Mouse (Mus musculus) limb, embryonic 11.5 days (tissue): ENCODE measurements around the gene Sdk2. TPM values are rescaled to one million over a fixed set of nuclear protein-coding genes. Genes with fewer than 3 reads are reported as not detected.

Experiments used
- ATAC-seq: fragments of 200-750 bp; cut with Nextera tagmentation; 2 replicates; pipeline ENCODE4 v1.8.0; 2017; ENCODE audit warnings: low read depth; ENCODE audit not compliant: insufficient number of reproducible peaks, low FRiP score, low TSS enrichment
- DNase-seq: peaks from one replicate; pipeline ENCODE4 v3.0.0-alpha.2; 2015; ENCODE audit warnings: low spot score
- H3K27ac ChIP-seq: fragments of 300-500 bp; sonication (generic); replicated peaks from 2 replicates; pipeline ENCODE4 v1.5.1; 2014; ENCODE audit warnings: low read depth, mild to moderate bottlenecking, low read length
- H3K27me3 ChIP-seq: fragments of 300-500 bp; sonication (generic); 2 replicates; pipeline ENCODE4 v1.6.1; 2014; ENCODE audit warnings: mild to moderate bottlenecking, low read length, mixed read lengths; ENCODE audit not compliant: control insufficient read depth, insufficient read depth
- H3K36me3 ChIP-seq: fragments of 300-500 bp; sonication (generic); 2 replicates; pipeline ENCODE4 v1.6.1; 2014; ENCODE audit warnings: mild to moderate bottlenecking, low read length, moderate library complexity, mixed read lengths; ENCODE audit not compliant: control insufficient read depth, insufficient read depth
- H3K4me1 ChIP-seq: fragments of 300-500 bp; sonication (generic); 2 replicates; pipeline ENCODE4 v1.6.1; 2014; ENCODE audit warnings: low read length, mixed read lengths; ENCODE audit not compliant: control insufficient read depth, insufficient read depth
- H3K4me2 ChIP-seq: fragments of 300-500 bp; sonication (generic); 2 replicates; pipeline ENCODE4 v1.6.1; 2014; ENCODE audit warnings: low read depth, mild to moderate bottlenecking, moderate library complexity; ENCODE audit not compliant: severe bottlenecking
- H3K4me3 ChIP-seq: fragments of 300-500 bp; sonication (generic); 2 replicates; pipeline ENCODE4 v1.5.1; 2014; ENCODE audit warnings: low read depth, low read length
- H3K9ac ChIP-seq: fragments of 300-500 bp; sonication (generic); 2 replicates; pipeline ENCODE4 v1.6.1; 2014; ENCODE audit warnings: mild to moderate bottlenecking, low read length
- H3K9me3 ChIP-seq: fragments of 300-500 bp; sonication (generic); 2 replicates; pipeline ENCODE4 v1.6.1; 2016; ENCODE audit warnings: low read length; ENCODE audit not compliant: control insufficient read depth
- WGBS: fragments of 180-500 bp; shearing (Covaris S2); extraction: QIAGEN DNeasy Blood & Tissue Kit; methylation state at CpG from one replicate; pipeline ENCODE4 v1.1.7; 2014; 5-methylcytosine and 5-hydroxymethylcytosine counted together
- polyA plus RNA-seq: library from polyadenylated mRNA; unstranded; fragments of >200 nt; fragmentation: Nextera tagmentation; extraction: Ambion mirVana; gene quantifications from 2 replicates; pipeline ENCODE4 v1.2.1, GENCODE M21; 2014

The Sdk2 gene
- polyA plus RNA-seq, 1 experiment from 2014 or later = 0.60 TPM

DNA sequence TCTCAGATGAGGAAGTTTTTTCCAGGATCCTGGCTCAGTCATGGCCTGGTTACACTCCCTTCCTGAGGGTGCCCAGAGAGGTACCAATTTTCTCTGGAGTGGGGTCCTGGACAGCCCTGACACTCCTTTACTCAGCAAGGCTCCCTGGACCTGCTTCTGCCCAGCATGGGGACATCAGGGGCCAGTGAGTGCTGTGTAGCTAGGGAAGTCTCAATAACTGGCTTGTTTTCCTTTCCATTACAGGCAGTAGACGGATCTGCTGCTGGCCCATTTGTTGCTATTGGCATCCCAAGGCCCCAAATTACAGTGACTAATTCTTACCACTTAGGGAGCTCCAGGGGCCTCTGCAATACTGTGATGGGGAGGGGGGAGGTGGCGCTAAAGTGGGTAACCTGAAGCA, 5.6 kb downstream of the Sdk2 start:
- no peak overlapping the region for H3K27ac ChIP-seq
- no peak overlapping the region for H3K4me3 ChIP-seq
- no peak for DNase-seq
- no peaks in the 10 kb centered on the region for H3K36me3 ChIP-seq
- H3K4me2 ChIP-seq = no peak overlapping the region
- H3K27me3 ChIP-seq = peaks cover 28% of the 10 kb centered on the region
- no peaks in the 10 kb centered on the region for H3K9me3 ChIP-seq
- ATAC-seq = no peak
- H3K9ac ChIP-seq = no peak overlapping the region
- 41% methylated on average over 2 of the region's 2 CpGs for WGBS
- peaks cover 16% of the 10 kb centered on the region for H3K4me1 ChIP-seq

- H3K36me3 ChIP-seq = no peaks in the 10 kb centered on the region
- WGBS = 44% methylated on average over 2 of the region's 2 CpGs
- H3K27ac ChIP-seq = no peak overlapping the region
- H3K4me2 ChIP-seq = no peak overlapping the region
- no peaks in the 10 kb centered on the region for H3K9me3 ChIP-seq
- H3K4me3 ChIP-seq = no peak overlapping the region
- H3K9ac ChIP-seq = no peak overlapping the region
- ATAC-seq (no peak), DNase-seq (no peak)
- no peaks in the 10 kb centered on the region for H3K27me3 ChIP-seq
- no peaks in the 10 kb centered on the region for H3K4me1 ChIP-seq
These were observed 10.5 kb downstream of the Sdk2 start for GRCm38 (mm10) chr11:114056351-114056750.

DNA sequence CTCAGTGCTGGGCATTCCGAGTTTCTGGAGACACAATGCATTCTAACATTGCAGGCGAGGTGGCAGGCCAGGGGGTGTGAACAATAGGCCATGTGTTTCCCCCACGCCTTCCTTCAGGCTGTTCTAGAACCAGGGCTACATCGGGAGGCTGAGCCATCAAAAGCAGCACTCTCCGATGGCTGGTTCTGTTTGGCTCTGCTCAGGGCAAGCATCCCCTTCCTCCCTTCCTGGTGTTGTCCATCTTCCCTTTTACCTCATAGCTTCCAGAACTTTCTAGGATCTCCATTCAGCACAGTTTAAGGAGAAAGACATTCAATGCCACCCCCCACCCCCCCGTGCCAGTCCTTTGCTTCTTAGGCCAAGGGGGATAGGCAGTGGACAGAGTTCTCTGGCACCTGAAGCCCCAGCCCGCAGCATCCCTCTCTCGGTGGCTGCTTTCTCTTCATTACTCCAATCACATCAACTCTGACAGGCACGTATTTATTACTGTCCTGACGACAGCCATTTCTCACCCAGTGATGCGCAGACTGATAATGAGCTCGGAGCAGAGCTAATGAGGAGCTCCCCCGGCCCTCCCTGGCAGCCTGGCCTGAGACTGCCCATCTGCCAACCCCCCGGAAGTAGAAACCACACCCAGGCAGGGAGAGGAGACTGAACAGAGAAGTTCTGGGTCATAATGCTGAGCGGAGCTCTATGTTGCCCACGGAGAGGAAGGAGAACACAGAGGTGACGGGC, 12.1 kb downstream of the Sdk2 start:
- WGBS = 65% methylated on average over 17 of the region's 17 CpGs
- Histone ChIP-seq H3K27me3 (no peaks in the 10 kb centered on the region), H3K36me3 (no peaks in the 10 kb centered on the region), H3K4me2 (no peak overlapping the region), H3K9ac (no peak overlapping the region), H3K9me3 (no peaks in the 10 kb centered on the region), H3K27ac (no peak overlapping the region), H3K4me1 (no peaks in the 10 kb centered on the region), H3K4me3 (no peak overlapping the region)
- ATAC-seq = no peak
- no peak for DNase-seq

DNA sequence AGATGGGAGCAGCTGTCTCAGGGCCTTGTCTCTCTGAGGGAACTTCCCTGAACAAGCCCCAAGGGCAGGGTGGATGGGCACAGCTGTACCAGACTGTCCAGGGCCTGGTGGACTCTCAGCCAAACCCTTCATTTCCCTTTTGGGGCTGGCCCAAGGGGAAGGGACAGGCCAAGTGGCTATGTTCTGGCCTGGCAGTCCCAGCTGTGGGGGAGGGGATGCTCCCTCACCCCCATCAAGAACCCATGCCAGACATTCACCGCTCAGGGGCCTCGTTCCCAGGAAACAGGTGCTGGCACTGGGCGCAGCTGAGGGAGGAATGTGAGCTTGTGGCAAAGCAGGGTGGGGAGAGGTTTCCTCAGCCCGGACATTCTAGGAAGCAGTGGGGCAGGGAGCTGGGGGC, 15.5 kb downstream of the Sdk2 start:
- Histone ChIP-seq H3K4me3 (no peak overlapping the region), H3K9me3 (peaks cover 3% of the 10 kb centered on the region; the same call in 1 of the 2 replicates), H3K27me3 (no peaks in the 10 kb centered on the region), H3K4me2 (no peak overlapping the region), H3K36me3 (no peaks in the 10 kb centered on the region), H3K27ac (no peak overlapping the region), H3K9ac (no peak overlapping the region), H3K4me1 (peaks cover 3% of the 10 kb centered on the region; the same call in 1 of the 2 replicates)
- ATAC-seq = no peak
- 73% methylated on average over 4 of the region's 4 CpGs for WGBS
- DNase-seq = no peak

DNA sequence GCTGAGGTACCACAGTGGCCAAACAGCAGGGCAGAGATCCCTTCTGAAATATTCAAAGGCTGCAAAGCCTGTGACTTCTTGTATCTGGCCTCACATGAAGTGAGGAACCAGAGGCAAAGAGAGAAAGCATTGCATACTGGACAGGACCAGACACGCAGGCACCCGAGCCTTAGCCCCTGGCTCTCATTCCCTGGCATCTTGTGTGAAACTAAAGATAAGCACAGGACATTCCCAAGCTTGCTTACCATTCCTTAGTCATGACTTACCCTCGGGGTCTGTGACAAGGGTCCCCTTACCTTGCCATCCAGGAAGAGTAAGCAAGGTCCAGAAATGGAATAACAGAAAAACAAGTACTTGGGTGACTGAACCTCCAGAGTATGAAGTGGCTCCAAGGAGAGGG, 16.3 kb downstream of the Sdk2 start:
- whole genome bisulfite sequencing = 77% methylated on average over 3 of the region's 3 CpGs
- DNase-seq = no peak
- H3K4me1 ChIP-seq = peaks cover 3% of the 10 kb centered on the region; the same call in 1 of the 2 replicates

DNA sequence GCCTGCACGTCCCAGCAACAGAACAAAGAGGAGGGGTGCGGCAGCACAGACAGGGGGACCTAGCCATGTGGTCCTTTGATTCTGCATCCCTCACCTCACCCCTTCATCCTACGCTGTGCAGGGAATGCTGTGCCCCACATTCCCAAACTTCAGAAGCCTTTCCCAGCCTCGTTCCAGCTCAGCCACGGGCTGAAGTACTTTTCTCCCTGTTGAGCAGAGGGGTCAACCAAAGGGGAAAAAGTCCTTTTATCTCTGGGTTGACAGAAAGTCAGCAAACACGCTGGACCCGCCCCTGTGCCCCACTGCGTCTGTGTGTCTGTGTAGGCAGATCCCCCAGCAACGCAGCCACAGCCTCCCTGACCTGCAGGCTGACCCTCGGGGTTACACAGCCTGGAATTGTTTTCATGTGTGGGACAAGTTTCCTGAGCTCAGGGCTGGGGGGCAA, 18.9 kb downstream of the Sdk2 start:
- no peak overlapping the region for H3K9ac ChIP-seq
- H3K4me2 ChIP-seq = peak overlapping the region; percentile 7; the same call in 1 of the 2 replicates
- H3K36me3 ChIP-seq = no peaks in the 10 kb centered on the region
- peak overlapping the region; percentile 36; the same call in 1 of the 2 replicates for H3K27ac ChIP-seq
- no peaks in the 10 kb centered on the region for H3K27me3 ChIP-seq
- no peak for ATAC-seq
- peaks cover 3% of the 10 kb centered on the region; the same call in 1 of the 2 replicates for H3K9me3 ChIP-seq
- no peak overlapping the region for H3K4me3 ChIP-seq
- peaks cover 3% of the 10 kb centered on the region; the same call in 1 of the 2 replicates for H3K4me1 ChIP-seq
- DNase-seq = peak; percentile 62
- 4% methylated on average over 10 of the region's 10 CpGs for WGBS

More for the DNA sequence above, 16.3 kb downstream of the Sdk2 start:
- Histone ChIP-seq H3K36me3 (no peaks in the 10 kb centered on the region), H3K27me3 (no peaks in the 10 kb centered on the region), H3K4me2 (no peak overlapping the region), H3K27ac (no peak overlapping the region), H3K9me3 (peaks cover 3% of the 10 kb centered on the region; the same call in 1 of the 2 replicates), H3K9ac (no peak overlapping the region), H3K4me3 (no peak overlapping the region)
- ATAC-seq = no peak

DNA sequence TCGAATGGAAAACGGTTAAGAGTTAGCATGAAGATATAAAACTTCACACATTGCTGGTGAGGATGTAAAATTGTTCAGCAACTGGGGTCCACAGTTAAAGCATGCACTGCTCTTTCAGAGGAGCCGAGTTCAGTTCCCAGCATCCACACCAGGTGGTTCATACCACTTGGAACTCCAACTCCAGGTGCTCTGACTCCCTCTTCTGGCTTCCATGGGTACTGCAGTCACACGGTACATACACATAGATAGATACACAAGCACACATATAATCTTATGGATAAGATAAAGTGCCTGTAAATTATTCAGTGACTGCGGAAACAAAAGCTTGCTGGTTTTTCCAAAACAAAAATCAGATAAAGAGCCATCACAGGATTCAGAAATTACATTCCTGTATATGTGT, 19.9 kb downstream of the Sdk2 start:
- H3K4me1 ChIP-seq = peaks cover 3% of the 10 kb centered on the region; the same call in 1 of the 2 replicates
- DNase-seq = no peak
- H3K9me3 ChIP-seq = peaks cover 3% of the 10 kb centered on the region; the same call in 1 of the 2 replicates
- H3K4me2 ChIP-seq = no peak overlapping the region
- ATAC-seq = no peak
- no peak overlapping the region for H3K4me3 ChIP-seq
- no peak overlapping the region for H3K27ac ChIP-seq
- H3K27me3 ChIP-seq = no peaks in the 10 kb centered on the region
- H3K9ac ChIP-seq = no peak overlapping the region
- WGBS = 98% methylated on average over 5 of the region's 5 CpGs
- H3K36me3 ChIP-seq = no peaks in the 10 kb centered on the region

DNA sequence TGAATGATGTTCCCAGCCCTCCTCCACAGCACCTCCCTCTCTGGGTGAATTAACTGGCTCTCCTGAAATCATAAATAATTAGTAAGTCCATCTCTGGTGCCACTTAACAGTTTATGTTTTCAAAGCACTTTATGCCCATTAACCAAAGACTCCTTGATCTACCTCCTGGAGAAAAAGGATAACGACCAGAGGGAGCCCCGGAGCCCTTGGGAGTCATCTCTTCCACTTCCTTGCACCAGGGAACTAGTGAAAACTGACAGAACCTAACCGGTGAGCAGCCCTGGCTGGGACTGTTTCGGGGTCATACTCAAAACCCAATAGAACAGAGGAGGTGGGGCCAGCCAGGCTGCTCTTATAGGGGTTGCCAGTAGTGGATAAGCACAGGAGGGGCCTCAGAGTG, 22.5 kb downstream of the Sdk2 start:
- Histone ChIP-seq H3K27ac (no peak overlapping the region), H3K36me3 (no peaks in the 10 kb centered on the region), H3K4me3 (no peak overlapping the region), H3K9ac (no peak overlapping the region), H3K4me2 (no peak overlapping the region), H3K9me3 (peaks cover 3% of the 10 kb centered on the region; the same call in 1 of the 2 replicates), H3K4me1 (peaks cover 11% of the 10 kb centered on the region; the same call in 1 of the 2 replicates), H3K27me3 (no peaks in the 10 kb centered on the region)
- WGBS = 58% methylated on average over 4 of the region's 4 CpGs
- DNase-seq = no peak
- no peak for ATAC-seq
